Mouse (Mus musculus): ENCODE results near the gene Kcnq1.

Gene Kcnq1

GRCm38 (mm10) chr7:143388783-143389695, 282.9 kb downstream of the Kcnq1 start:
- peaks cover 6% of the 10 kb centered on the region; the same call in 1 of the 2 replicates for H3K4me1 ChIP-seq (replicated peaks; ENCODE audit: low read depth, low read length)
- no peak for TF ChIP-seq NANOG (IDR thresholded peaks at IDR 0.05; ENCODE audit: borderline replicate concordance, low read length)
- TF ChIP-seq POU5F1 (IDR thresholded peaks at IDR 0.05; ENCODE audit: borderline replicate concordance, low read length), result no peak
- TF ChIP-seq CTCF (conservative IDR thresholded peaks at IDR 0.05; ENCODE audit: low read length), result no peak
- H3K4me3 ChIP-seq (replicated peaks; ENCODE audit: low read length), result peak overlapping the region; percentile 62
- peaks cover 87% of the 10 kb centered on the region for H3K27me3 ChIP-seq (ENCODE audit: insufficient read depth, low read length)
- H3K9me3 ChIP-seq (ENCODE audit: low read length), result no peaks in the 10 kb centered on the region
- no peaks in the 10 kb centered on the region for H3K36me3 ChIP-seq (ENCODE audit: insufficient read depth, low read length)

GRCm38 (mm10) chr7:143389860-143390259, 283.7 kb downstream of the Kcnq1 start:
- no peaks in the 10 kb centered on the region for H3K36me3 ChIP-seq (ENCODE audit: insufficient read depth, low read length)
- no peak overlapping the region for H3K4me3 ChIP-seq (replicated peaks; ENCODE audit: low read length)
- TF ChIP-seq NANOG (IDR thresholded peaks at IDR 0.05; ENCODE audit: borderline replicate concordance, low read length) (no peak), POU5F1 (IDR thresholded peaks at IDR 0.05; ENCODE audit: borderline replicate concordance, low read length) (no peak), CTCF (conservative IDR thresholded peaks at IDR 0.05; ENCODE audit: low read length) (no peak)
- H3K9me3 ChIP-seq (ENCODE audit: low read length), result no peaks in the 10 kb centered on the region
- peaks cover 6% of the 10 kb centered on the region; the same call in 1 of the 2 replicates for H3K4me1 ChIP-seq (replicated peaks; ENCODE audit: low read depth, low read length)
- H3K27me3 ChIP-seq (ENCODE audit: insufficient read depth, low read length), result peaks cover 87% of the 10 kb centered on the region

GRCm38 (mm10) chr7:143390277-143390948, 284.3 kb downstream of the Kcnq1 start:
- TF ChIP-seq NANOG (IDR thresholded peaks at IDR 0.05; ENCODE audit: borderline replicate concordance, low read length) (no peak), CTCF (conservative IDR thresholded peaks at IDR 0.05; ENCODE audit: low read length) (no peak), POU5F1 (IDR thresholded peaks at IDR 0.05; ENCODE audit: borderline replicate concordance, low read length) (no peak)
- Histone ChIP-seq H3K4me3 (replicated peaks; ENCODE audit: low read length) (no peak overlapping the region), H3K27me3 (ENCODE audit: insufficient read depth, low read length) (peaks cover 89% of the 10 kb centered on the region), H3K9me3 (ENCODE audit: low read length) (no peaks in the 10 kb centered on the region), H3K4me1 (replicated peaks; ENCODE audit: low read depth, low read length) (peaks cover 6% of the 10 kb centered on the region; the same call in 1 of the 2 replicates), H3K36me3 (ENCODE audit: insufficient read depth, low read length) (no peaks in the 10 kb centered on the region)

GRCm38 (mm10) chr7:143395113-143395563, 289.0 kb downstream of the Kcnq1 start:
- H3K36me3 ChIP-seq (ENCODE audit: insufficient read depth, low read length), result no peaks in the 10 kb centered on the region
- peaks cover 6% of the 10 kb centered on the region; the same call in 1 of the 2 replicates for H3K9me3 ChIP-seq (ENCODE audit: low read length)
- H3K27me3 ChIP-seq (ENCODE audit: insufficient read depth, low read length), result peaks cover 87% of the 10 kb centered on the region
- TF ChIP-seq POU5F1 (IDR thresholded peaks at IDR 0.05; ENCODE audit: borderline replicate concordance, low read length), result no peak
- TF ChIP-seq NANOG (IDR thresholded peaks at IDR 0.05; ENCODE audit: borderline replicate concordance, low read length), result no peak
- TF ChIP-seq CTCF (conservative IDR thresholded peaks at IDR 0.05; ENCODE audit: low read length), result no peak
- no peak overlapping the region for H3K4me3 ChIP-seq (replicated peaks; ENCODE audit: low read length)
- H3K4me1 ChIP-seq (replicated peaks; ENCODE audit: low read depth, low read length), result peaks cover 9% of the 10 kb centered on the region

- Histone ChIP-seq H3K4me1 (replicated peaks; ENCODE audit: low read depth, low read length) (peaks cover 39% of the 10 kb centered on the region), H3K36me3 (ENCODE audit: insufficient read depth, low read length) (no peaks in the 10 kb centered on the region), H3K27me3 (ENCODE audit: insufficient read depth, low read length) (peaks cover 89% of the 10 kb centered on the region), H3K4me3 (replicated peaks; ENCODE audit: low read length) (no peak overlapping the region), H3K9me3 (ENCODE audit: low read length) (peaks cover 6% of the 10 kb centered on the region; the same call in 1 of the 2 replicates)
- TF ChIP-seq POU5F1 (IDR thresholded peaks at IDR 0.05; ENCODE audit: borderline replicate concordance, low read length) (no peak), CTCF (conservative IDR thresholded peaks at IDR 0.05; ENCODE audit: low read length) (no peak), NANOG (IDR thresholded peaks at IDR 0.05; ENCODE audit: borderline replicate concordance, low read length) (no peak)
Measured at GRCm38 (mm10) chr7:143399756-143400155, 293.6 kb downstream of the Kcnq1 start.

GRCm38 (mm10) chr7:143400599-143400998, 294.4 kb downstream of the Kcnq1 start:
- H3K36me3 ChIP-seq (ENCODE audit: insufficient read depth, low read length), result no peaks in the 10 kb centered on the region
- H3K9me3 ChIP-seq (ENCODE audit: low read length), result peaks cover 6% of the 10 kb centered on the region; the same call in 1 of the 2 replicates
- H3K27me3 ChIP-seq (ENCODE audit: insufficient read depth, low read length), result peaks cover 87% of the 10 kb centered on the region
- no peak overlapping the region for H3K4me3 ChIP-seq (replicated peaks; ENCODE audit: low read length)
- peaks cover 39% of the 10 kb centered on the region for H3K4me1 ChIP-seq (replicated peaks; ENCODE audit: low read depth, low read length)
- TF ChIP-seq CTCF (conservative IDR thresholded peaks at IDR 0.05; ENCODE audit: low read length), result no peak
- no peak for TF ChIP-seq NANOG (IDR thresholded peaks at IDR 0.05; ENCODE audit: borderline replicate concordance, low read length)
- TF ChIP-seq POU5F1 (IDR thresholded peaks at IDR 0.05; ENCODE audit: borderline replicate concordance, low read length), result no peak

GRCm38 (mm10) chr7:143401429-143402016, 295.4 kb downstream of the Kcnq1 start:
- TF ChIP-seq NANOG (IDR thresholded peaks at IDR 0.05; ENCODE audit: borderline replicate concordance, low read length), result no peak
- no peak for TF ChIP-seq POU5F1 (IDR thresholded peaks at IDR 0.05; ENCODE audit: borderline replicate concordance, low read length)
- TF ChIP-seq CTCF (conservative IDR thresholded peaks at IDR 0.05; ENCODE audit: low read length), result no peak
- Histone ChIP-seq H3K27me3 (ENCODE audit: insufficient read depth, low read length) (peaks cover 85% of the 10 kb centered on the region), H3K4me1 (replicated peaks; ENCODE audit: low read depth, low read length) (peaks cover 39% of the 10 kb centered on the region), H3K36me3 (ENCODE audit: insufficient read depth, low read length) (no peaks in the 10 kb centered on the region), H3K9me3 (ENCODE audit: low read length) (peaks cover 6% of the 10 kb centered on the region; the same call in 1 of the 2 replicates), H3K4me3 (replicated peaks; ENCODE audit: low read length) (no peak overlapping the region)

GRCm38 (mm10) chr7:143404296-143404695, 298.1 kb downstream of the Kcnq1 start:
- H3K9me3 ChIP-seq (ENCODE audit: low read length), result no peaks in the 10 kb centered on the region
- H3K36me3 ChIP-seq (ENCODE audit: insufficient read depth, low read length), result no peaks in the 10 kb centered on the region
- no peak overlapping the region for H3K4me3 ChIP-seq (replicated peaks; ENCODE audit: low read length)
- peaks cover 55% of the 10 kb centered on the region for H3K4me1 ChIP-seq (replicated peaks; ENCODE audit: low read depth, low read length)
- no peak for TF ChIP-seq POU5F1 (IDR thresholded peaks at IDR 0.05; ENCODE audit: borderline replicate concordance, low read length)
- TF ChIP-seq CTCF (conservative IDR thresholded peaks at IDR 0.05; ENCODE audit: low read length), result no peak
- peaks cover 85% of the 10 kb centered on the region for H3K27me3 ChIP-seq (ENCODE audit: insufficient read depth, low read length)
